Mouse (Mus musculus) left cerebral cortex, adult 11 months (tissue): ENCODE measurements around the gene Sh3bgrl.
"Not testable (repeated sequence)": the region's sequence is repeated elsewhere in the genome, so short reads cannot be mapped to it uniquely, and the experiment has no call there.

ENCODE experiments used
- DNase-seq: peaks from one replicate; pipeline ENCODE4 v3.0.0; 2022; ENCODE audit warnings: low spot score

The Sh3bgrl gene

DNA sequence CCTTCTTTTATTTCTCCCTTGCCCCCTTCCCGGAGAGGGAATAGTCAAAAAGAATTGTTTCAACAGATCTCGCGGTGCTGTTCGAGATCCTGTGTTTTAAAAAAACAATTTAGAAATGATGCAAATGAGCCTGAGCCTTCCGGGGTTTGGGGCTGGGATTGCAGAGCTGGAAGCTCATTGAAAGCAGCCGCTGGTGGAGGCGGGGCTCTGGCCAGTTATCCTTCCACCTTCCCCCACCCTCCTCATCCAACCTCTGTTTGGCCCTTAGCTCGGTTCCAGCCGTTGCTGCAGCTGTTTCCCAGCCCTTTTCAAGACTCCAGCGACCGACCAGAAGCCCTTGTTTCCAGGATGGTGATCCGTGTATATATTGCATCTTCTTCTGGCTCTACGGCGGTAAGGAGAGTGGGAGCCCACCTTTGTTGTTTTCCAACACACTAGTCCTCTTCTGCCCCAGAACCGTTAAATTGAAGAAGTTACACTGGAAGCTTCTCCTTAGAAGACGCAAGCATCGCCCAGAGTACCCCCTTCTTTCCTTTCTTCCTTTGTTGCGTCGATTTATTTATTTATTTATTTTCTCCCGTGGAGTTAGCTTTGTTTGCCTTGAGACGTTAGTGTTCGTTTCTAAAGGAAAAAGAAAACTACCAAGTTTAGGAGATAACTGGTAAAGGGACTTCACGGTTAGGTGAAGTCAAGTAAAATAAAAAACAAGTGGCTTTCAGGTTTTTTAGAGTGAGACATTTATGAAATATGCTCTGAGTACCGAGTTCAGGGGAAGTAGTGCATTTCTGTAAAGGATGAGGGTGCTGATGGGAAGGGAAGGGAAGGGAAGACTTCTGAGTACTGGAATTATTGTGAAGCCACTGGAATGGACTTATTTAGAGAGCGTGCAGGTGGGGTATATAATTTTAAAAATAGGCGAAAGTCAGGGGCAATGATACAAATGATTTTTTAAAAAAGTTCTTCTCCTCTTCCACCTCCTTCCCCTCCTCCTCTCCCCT lies at the start of gene Sh3bgrl:
Gene Sh3bgrl, plus strand, starts transcription at position 121 of the 998 bp plus-strand sequence.
- DNase-seq: peak; percentile 24

DNA sequence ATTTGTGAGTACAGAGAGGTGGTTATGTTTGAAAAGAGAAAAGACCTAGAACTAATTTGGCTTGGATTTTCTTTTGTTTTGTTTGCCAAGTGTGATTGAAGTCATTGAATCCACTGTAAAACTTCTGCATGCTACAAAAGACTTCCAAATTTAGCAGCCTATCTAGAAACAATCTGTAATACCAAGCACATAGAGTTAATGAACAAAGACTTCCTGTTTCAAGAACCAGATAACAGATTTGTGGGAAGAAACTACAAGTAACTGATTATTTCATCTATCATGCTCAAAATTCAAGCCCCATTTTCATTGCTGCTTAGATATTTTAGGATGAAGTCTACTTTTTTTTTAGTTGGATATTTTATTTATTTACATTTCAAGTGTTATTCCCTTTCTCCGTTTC lies 47.4 kb upstream of the Sh3bgrl start:
- no peak for DNase-seq

DNA sequence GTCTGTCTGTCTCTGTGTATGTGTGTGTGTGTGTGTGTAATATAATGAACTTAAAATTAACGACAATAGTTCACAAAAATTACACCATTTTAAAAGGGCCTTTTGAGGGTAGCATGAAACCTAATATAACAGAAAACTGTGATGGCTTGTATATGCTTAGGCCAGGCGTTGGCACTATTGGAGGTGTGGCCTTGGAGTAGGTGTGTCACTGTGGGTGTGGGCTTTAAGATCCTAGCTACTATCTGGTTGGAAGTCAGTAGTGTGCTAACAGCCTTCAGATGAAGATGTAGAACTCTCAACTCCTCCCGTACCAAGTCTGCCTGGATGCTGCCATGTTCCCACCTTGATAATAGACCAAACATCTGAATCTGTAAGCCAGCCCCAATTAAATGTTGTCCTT lies 23.4 kb upstream of the Sh3bgrl start:
- DNase-seq: no peak

DNA sequence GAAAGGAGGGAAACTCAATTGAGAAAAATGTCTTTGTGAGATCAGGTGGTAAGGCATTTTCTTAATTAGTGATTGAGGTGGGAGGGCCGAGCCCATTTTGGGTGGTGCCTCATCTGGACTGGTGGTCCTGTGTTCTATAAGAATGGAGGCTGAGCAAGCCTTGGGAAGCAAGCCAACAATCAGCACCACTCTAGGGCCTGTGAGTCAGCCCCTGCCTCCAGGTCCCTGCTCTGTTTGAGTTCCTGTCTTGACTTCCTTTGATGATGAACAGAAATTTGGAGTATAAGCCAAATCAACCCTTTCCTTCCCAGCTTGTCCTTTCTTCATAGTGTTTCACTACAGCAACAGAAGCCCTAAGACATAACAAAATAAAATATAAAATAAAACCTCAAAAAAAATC lies 19.4 kb upstream of the Sh3bgrl start:
- no peak for DNase-seq

DNA sequence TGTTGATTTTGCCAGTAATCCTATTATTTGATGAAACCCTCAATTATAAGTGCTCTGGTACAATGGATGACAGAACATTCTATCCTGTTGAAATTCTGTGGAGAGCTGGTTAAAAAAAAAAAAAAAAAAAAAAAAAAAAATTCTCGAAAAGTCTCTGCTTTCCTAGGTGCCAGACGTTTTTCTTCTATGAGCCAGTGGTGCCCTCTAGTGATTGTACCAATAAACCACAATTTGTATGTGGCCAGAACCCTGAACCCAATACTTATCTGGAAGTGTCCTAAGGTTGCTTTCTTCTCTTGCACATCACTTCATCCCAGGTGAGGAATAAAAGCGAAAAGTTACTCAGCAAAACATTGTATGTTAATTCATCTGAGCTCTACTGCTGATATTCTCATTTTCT lies 18.8 kb upstream of the Sh3bgrl start:
- DNase-seq: no peak

DNA sequence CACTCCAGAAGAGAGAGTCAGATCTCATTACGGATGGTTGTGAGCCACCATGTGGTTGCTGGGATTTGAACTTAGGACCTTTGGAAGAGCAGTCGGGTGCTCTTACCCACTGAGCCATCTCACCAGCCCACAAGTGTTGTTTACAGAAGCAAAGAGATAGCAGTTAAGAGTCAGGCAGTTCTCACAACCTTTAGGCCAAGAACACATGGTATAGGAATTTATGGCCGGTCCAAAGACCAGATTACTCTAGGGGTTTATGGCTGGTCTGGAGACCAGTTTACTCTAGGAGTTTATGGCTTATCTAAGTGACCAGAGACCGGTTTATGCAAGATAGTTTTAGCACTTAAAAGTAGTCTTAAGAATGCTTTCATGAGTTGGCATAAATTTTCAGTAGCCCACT lies 15.8 kb upstream of the Sh3bgrl start:
- not testable (repeated sequence) for DNase-seq

DNA sequence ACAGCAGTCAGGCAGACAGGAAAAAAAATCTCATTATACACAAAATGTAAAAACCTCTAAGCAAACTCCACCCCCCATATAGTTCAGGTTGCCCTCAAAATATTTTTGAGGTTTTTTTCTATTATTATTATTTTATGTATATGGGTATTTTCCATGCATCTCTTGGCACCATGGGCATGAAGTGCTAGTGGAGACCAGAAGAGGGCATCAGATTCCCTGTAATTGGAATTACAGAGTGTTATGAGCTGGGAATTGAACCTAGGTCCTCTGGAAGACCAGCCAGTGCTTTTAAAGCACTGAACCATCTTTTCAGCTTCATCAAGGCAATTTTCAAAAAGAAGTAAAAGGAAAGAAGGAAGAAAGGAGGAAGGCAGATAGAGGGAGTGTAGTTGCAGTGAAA lies 8.1 kb upstream of the Sh3bgrl start:
- no peak for DNase-seq

DNA sequence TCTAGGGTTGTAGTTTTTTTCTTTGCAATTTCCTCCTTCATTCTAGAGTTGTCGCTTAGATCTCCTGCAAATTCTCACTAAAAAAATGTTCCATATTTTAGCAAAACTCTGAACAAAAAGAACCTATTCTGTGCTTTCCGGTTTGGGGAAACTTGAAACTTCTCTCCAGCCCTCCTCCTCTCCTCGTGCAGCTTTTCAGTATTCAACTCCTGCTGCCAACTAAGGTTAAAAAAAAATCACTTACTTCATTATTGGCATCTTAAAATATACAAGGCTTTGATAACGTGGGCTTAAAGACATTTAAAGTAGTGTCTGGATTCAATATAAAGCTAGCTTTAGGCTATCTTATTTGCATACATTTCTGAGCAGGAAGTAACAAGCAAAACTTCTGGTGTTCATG lies 365 bp upstream of the Sh3bgrl start:
- no peak for DNase-seq

GRCm38 (mm10) chrX:109098511-109098910 lies 3.3 kb downstream of the Sh3bgrl start:
- no peak for DNase-seq

- no peak for DNase-seq
Measured at GRCm38 (mm10) chrX:109100441-109100840, 5.3 kb downstream of the Sh3bgrl start.

- DNase-seq: no peak
Measured at GRCm38 (mm10) chrX:109108117-109108805, 13.1 kb downstream of the Sh3bgrl start.

DNA sequence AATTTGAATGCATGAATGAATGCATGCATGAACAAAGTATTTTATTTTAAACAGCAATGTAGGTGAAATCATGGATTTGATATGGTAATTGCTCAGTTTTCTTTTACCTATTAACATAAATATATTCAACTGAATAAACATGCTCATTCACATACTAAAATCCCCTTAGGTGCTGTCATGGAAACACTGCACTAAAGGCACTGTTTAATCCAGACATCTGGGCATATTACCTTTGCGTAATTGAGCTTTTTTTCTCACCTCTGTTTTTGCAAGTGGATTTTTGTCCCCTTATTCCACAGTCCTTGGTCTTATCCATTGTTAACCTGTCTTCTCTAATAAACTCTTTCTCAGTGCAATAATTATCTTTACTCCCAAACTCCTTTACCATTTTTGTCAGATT lies 17.7 kb downstream of the Sh3bgrl start:
- no peak for DNase-seq

DNA sequence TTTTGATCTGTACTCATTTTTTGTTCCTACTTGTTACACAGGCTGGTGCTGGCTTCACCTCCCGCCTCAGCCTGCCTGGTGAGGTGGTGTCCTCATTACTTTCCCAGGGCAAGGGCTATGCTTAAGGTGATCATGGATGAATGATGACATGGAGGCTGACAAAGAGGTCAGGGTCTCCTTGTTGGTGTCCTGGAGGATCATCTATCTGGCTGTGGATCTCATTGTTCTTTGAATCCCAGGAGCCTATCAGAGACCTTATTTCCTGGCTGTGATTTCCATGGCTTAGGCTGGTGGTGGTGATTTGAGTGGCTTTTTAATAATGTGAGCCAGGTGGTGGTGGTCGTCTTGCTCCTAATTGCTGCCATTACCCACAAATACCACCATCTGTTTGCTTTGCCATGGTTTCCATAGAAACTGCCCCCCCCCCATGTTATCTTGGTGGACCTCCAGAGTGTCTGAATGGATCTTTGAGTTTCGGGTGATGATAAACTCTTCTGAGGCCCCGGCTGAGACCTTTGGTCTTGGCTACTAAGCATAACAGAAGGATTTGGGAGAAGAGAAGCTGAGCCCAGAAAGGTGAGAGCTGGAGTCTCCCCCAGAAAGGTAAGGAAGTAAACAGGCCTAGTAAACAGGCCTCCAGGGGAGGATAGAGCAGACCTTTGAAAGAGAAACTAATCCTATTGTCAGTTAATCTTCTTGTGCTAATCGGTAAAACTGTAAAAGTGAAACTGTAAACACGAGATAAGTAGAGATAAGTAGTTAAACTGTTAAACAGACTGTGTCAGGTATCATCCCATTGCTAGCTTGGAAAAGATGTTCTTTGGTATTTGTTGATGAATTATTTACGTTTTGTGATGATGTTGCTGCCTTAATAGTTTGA lies 18.5 kb downstream of the Sh3bgrl start:
- no peak for DNase-seq

DNA sequence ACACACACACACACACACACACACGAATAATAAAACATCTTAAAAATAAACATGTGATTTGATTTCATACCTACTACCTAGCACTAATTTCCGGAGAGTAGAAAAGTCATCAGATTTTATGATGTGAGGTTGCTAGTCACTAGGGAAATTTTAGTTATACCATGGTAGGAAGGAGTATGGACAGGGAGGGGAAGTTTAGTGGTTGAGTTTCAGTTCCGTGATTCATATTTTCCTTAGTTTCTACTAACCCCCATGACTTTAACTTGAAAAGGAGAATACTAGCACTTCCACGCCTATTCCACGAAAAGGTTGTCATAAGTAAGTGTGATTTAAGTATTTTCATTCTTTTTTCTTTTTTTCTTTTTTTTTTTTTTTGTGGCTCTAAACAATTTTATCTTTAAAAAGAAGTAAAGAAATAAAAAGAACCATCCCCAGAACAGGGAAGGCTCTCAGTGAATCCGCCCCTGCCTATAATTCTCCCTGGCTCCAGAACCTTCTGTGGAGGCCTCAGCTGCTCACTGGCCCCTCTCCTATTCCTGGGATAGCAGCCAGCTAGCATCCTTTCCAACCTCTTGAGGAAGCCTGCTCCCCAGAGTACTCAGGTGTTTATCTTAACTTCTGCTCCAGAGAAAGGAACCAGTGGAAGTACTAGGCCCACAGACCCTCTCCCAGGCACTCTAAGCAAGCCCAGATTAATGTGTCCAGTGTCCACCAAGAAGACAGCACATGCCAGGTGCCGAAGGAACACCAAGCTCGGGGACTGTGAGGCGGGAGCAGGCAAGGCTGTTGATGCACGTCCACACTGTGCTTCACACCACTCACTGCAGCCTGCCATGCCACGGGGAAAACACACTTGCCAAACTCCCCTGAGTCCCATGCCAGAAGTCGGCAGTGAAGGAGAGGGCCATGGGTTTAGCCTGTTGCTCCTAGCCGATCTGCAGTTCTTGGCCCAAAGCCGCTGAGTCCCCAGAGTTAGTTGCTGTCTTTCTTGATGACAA lies 25.0 kb downstream of the Sh3bgrl start:
- no peak for DNase-seq

DNA sequence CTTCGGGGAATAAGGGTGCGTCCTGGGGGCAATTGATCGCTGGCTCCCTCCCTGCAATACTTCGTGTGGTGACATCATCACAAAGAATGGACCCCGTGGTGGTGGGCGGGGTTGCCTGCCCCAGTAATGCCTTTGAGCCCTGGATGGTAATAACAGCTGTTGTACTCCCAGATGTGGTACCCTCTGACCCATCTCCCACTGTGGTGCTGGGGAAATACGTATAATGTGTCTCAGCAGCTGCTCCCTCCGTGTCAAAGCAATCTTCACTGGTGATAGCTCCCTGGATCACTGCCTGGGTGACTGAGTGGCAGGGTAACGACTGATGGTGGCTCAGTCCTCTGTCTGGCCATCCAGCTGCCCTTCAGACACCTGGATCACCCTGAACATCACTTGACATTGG lies 26.0 kb downstream of the Sh3bgrl start:
- no peak for DNase-seq

DNA sequence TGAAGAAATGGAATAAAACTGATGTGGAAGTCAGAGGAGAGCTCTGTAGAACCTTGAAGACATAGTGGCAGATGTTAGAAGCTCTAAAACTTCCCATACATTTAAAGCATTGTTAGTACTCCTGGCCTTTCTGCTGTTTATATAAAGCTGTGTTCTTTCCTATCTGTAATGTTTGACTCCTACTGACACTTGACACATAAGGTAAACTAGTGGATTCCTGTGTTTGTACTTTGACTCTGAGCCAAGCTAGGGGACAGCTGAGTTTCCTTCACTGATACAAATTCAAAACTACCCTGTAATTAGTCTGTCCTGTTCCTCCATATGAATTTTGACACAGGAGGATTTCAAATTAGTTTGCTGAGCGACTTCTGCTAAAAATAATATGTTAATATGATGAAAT lies 27.5 kb downstream of the Sh3bgrl start:
- no peak for DNase-seq

DNA sequence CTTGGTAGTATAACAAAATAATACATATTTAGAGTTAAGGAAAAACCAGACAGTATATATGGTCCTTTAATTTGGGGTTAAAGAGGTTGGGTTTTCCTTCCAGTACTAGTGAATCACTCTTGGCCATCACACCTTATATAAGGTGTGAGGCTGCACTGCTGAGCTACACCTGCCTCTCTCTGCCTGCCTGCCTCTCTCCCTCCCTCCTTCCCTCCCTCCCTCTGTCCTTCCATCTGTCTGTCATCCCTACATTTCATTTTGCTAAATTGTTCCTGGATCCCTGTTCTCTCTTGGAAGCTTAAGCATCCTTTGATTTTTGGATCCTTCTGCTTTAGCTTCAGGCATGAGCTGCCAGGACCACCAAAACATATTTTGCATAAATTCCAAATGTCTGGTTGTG lies 28.6 kb downstream of the Sh3bgrl start:
- no peak for DNase-seq

GRCm38 (mm10) chrX:109126847-109127246 lies 31.7 kb downstream of the Sh3bgrl start:
- no peak for DNase-seq

GRCm38 (mm10) chrX:109127551-109128088 lies 32.5 kb downstream of the Sh3bgrl start:
- DNase-seq: no peak

- DNase-seq: no peak
Measured at GRCm38 (mm10) chrX:109130066-109130465, 34.9 kb downstream of the Sh3bgrl start.

DNA sequence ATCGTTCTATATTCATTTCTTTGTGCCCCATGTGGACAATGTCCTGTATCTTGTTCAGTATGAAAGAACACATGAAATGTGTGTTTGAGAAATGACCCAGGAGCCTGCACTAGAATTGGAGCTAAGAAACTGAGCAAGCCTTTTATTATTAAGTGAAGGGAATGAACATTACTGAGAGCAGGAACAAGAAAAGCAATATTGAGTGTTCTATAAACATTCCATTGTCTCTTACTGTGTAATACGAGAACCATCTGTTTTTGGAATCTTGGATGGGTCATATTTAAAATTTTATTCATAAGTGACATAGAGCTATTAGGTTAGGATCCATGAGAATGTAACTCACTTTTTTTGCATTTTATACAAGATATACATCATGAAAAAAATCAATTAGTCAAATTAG lies 36.7 kb downstream of the Sh3bgrl start:
- DNase-seq: no peak
